17 mouse cellular contexts compared by ENCODE assay signal in genomic region chr6:146136244-146136643, GRCm38 (mm10).
A peak's percentile ranks its signal among the peaks of the same experiment; 100 is the strongest.
DNase-seq lines count a peak whose midpoint lies in the region; ATAC-seq and TF ChIP-seq lines count a peak whose summit lies in the region.
"Had no signal": no experiment of that assay in that cellular context is flagged by ENCODE, and none has a peak within 500 bp of the region (broad histone marks: within the 10 kb centered on the region; RNA-seq: fewer than 3 reads in every experiment).

No protein-coding gene starts in this region.

- no peak overlapping the region for H3K27ac ChIP-seq in kidney, embryonic 15.5 days
- no peak overlapping the region for H3K27ac ChIP-seq in kidney, embryonic 14.5 days (ENCODE audit: low read depth, low read length)
- H3K27ac ChIP-seq in forebrain, embryonic 15.5 days (replicated peaks): no peak overlapping the region
- H3K27ac ChIP-seq in hindbrain, postnatal 0 days: peak overlapping the region; percentile 78
- no peak overlapping the region for H3K27ac ChIP-seq in neural tube, embryonic 14.5 days (ENCODE audit: low read depth, low read length)
- H3K27ac ChIP-seq: embryonic facial prominence, embryonic 12.5 days; liver, embryonic 15.5 days; macrophage; stomach, postnatal 0 days had no signal

- no peaks in the 10 kb centered on the region for H3K36me3 ChIP-seq in kidney, embryonic 15.5 days
- no peaks in the 10 kb centered on the region for H3K36me3 ChIP-seq in kidney, embryonic 14.5 days (ENCODE audit: control insufficient read depth, insufficient read depth, low read length)
- H3K36me3 ChIP-seq in forebrain, embryonic 15.5 days: no peaks in the 10 kb centered on the region
- H3K36me3 ChIP-seq in hindbrain, postnatal 0 days (ENCODE audit: insufficient read depth, low read length): no peaks in the 10 kb centered on the region
- H3K36me3 ChIP-seq in neural tube, embryonic 14.5 days (ENCODE audit: control insufficient read depth, insufficient read depth, low read length): no peaks in the 10 kb centered on the region
- H3K36me3 ChIP-seq: embryonic facial prominence, embryonic 12.5 days; heart, embryonic 12.5 days; liver, embryonic 15.5 days had no signal

- H3K27me3 ChIP-seq in kidney, embryonic 15.5 days: no peaks in the 10 kb centered on the region
- H3K27me3 ChIP-seq in kidney, embryonic 14.5 days (ENCODE audit: control insufficient read depth, insufficient read depth, low read length): no peaks in the 10 kb centered on the region
- no peaks in the 10 kb centered on the region for H3K27me3 ChIP-seq in forebrain, embryonic 15.5 days
- H3K27me3 ChIP-seq in hindbrain, postnatal 0 days (ENCODE audit: insufficient read depth, low read length): no peaks in the 10 kb centered on the region
- no peaks in the 10 kb centered on the region for H3K27me3 ChIP-seq in neural tube, embryonic 14.5 days (ENCODE audit: control insufficient read depth, insufficient read depth, low read length)
- H3K27me3 ChIP-seq: embryonic facial prominence, embryonic 12.5 days; heart, embryonic 12.5 days; liver, embryonic 15.5 days had no signal

- TF ChIP-seq CTCF in hindbrain, postnatal 0 days (IDR thresholded peaks at IDR 0.05; ENCODE audit: low read depth): no peak

- peak; percentile 46 for DNase-seq in hindbrain, postnatal 0 days (ENCODE audit: low spot score)
- no peak for DNase-seq in kidney, postnatal 10 days
- no peak for DNase-seq in layer of hippocampus, adult 9-11 months
- no peak for DNase-seq in heart, adult 18-20 months
- DNase-seq: adrenal gland, postnatal 10 days; gastrocnemius, postnatal 14 days; kidney, adult 2 months; thymus, postnatal 36 days had no signal

- no peak overlapping the region for H3K4me3 ChIP-seq in kidney, embryonic 15.5 days (replicated peaks)
- H3K4me3 ChIP-seq in kidney, embryonic 14.5 days (ENCODE audit: low read length): no peak overlapping the region
- no peak overlapping the region for H3K4me3 ChIP-seq in forebrain, embryonic 15.5 days
- no peak overlapping the region for H3K4me3 ChIP-seq in hindbrain, postnatal 0 days (ENCODE audit: low read length)
- H3K4me3 ChIP-seq in neural tube, embryonic 14.5 days (ENCODE audit: low read depth, low read length): no peak overlapping the region
- H3K4me3 ChIP-seq: embryonic facial prominence, embryonic 12.5 days; heart, embryonic 12.5 days; liver, embryonic 15.5 days had no signal

- H3K9me3 ChIP-seq in kidney, embryonic 15.5 days (replicated peaks): no peaks in the 10 kb centered on the region
- no peaks in the 10 kb centered on the region for H3K9me3 ChIP-seq in kidney, embryonic 14.5 days (ENCODE audit: control insufficient read depth, low read length)
- H3K9me3 ChIP-seq in forebrain, embryonic 15.5 days: no peaks in the 10 kb centered on the region
- H3K9me3 ChIP-seq in hindbrain, postnatal 0 days (ENCODE audit: low read length): no peaks in the 10 kb centered on the region
- H3K9me3 ChIP-seq in neural tube, embryonic 14.5 days (ENCODE audit: control insufficient read depth, low read length): no peaks in the 10 kb centered on the region
- H3K9me3 ChIP-seq: embryonic facial prominence, embryonic 12.5 days; heart, embryonic 12.5 days; liver, embryonic 15.5 days had no signal

- no peak overlapping the region for H3K9ac ChIP-seq in kidney, embryonic 15.5 days
- no peak overlapping the region for H3K9ac ChIP-seq in kidney, embryonic 14.5 days (ENCODE audit: low read depth, low read length)
- H3K9ac ChIP-seq in forebrain, embryonic 15.5 days (replicated peaks): no peak overlapping the region
- no peak overlapping the region; the same call in 1 of the 2 replicates for H3K9ac ChIP-seq in hindbrain, postnatal 0 days (replicated peaks; ENCODE audit: low read length)
- no peak overlapping the region for H3K9ac ChIP-seq in neural tube, embryonic 14.5 days (replicated peaks; ENCODE audit: low read depth, low read length)
- H3K9ac ChIP-seq: embryonic facial prominence, embryonic 12.5 days; heart, embryonic 12.5 days; liver, embryonic 15.5 days had no signal

- H3K4me2 ChIP-seq in kidney, embryonic 15.5 days: no peak overlapping the region
- H3K4me2 ChIP-seq in kidney, embryonic 14.5 days (replicated peaks; ENCODE audit: low read depth, low read length): no peak overlapping the region
- H3K4me2 ChIP-seq in forebrain, embryonic 15.5 days (replicated peaks): no peak overlapping the region
- H3K4me2 ChIP-seq in hindbrain, postnatal 0 days (ENCODE audit: low read depth, low read length): peak overlapping the region; percentile 17; the same call in 1 of the 2 replicates
- H3K4me2 ChIP-seq in neural tube, embryonic 14.5 days (ENCODE audit: low read depth, low read length): no peak overlapping the region
- H3K4me2 ChIP-seq: embryonic facial prominence, embryonic 12.5 days; heart, embryonic 12.5 days; liver, embryonic 15.5 days had no signal

- 0 out of 2 replicates have a peak, but pooled peaks have one; percentile 29 for ATAC-seq in kidney, embryonic 15.5 days (replicated peaks; ENCODE audit: low FRiP score)
- ATAC-seq in kidney, embryonic 14.5 days (ENCODE audit: low FRiP score, low TSS enrichment): no peak
- peak; percentile 59 for ATAC-seq in forebrain, embryonic 15.5 days (replicated peaks)
- peak; percentile 72 for ATAC-seq in hindbrain, postnatal 0 days
- peak; percentile 19; the same call in 1 of the 2 replicates for ATAC-seq in neural tube, embryonic 14.5 days (ENCODE audit: low read depth)

- H3K4me1 ChIP-seq in kidney, embryonic 15.5 days: peaks cover 11% of the 10 kb centered on the region
- H3K4me1 ChIP-seq in kidney, embryonic 14.5 days (ENCODE audit: control insufficient read depth, insufficient read depth, low read length): no peaks in the 10 kb centered on the region
- H3K4me1 ChIP-seq in forebrain, embryonic 15.5 days: peaks cover 11% of the 10 kb centered on the region
- H3K4me1 ChIP-seq in hindbrain, postnatal 0 days (ENCODE audit: insufficient read depth, low read length): peaks cover 12% of the 10 kb centered on the region
- H3K4me1 ChIP-seq in neural tube, embryonic 14.5 days (ENCODE audit: control insufficient read depth, insufficient read depth, low read length): peaks cover 5% of the 10 kb centered on the region; the same call in 1 of the 2 replicates
- H3K4me1 ChIP-seq: liver, embryonic 15.5 days had no signal

- WGBS in kidney, embryonic 15.5 days: 36% methylated on average over 7 of the region's 7 CpGs
- WGBS in kidney, embryonic 14.5 days: 37% methylated on average over 7 of the region's 7 CpGs
- WGBS in forebrain, embryonic 15.5 days: 39% methylated on average over 7 of the region's 7 CpGs
- 18% methylated on average over 7 of the region's 7 CpGs for WGBS in hindbrain, postnatal 0 days
- 40% methylated on average over 7 of the region's 7 CpGs for WGBS in neural tube, embryonic 14.5 days
